Mouse (Mus musculus): ENCODE data around the gene Ergic1.

DNA sequence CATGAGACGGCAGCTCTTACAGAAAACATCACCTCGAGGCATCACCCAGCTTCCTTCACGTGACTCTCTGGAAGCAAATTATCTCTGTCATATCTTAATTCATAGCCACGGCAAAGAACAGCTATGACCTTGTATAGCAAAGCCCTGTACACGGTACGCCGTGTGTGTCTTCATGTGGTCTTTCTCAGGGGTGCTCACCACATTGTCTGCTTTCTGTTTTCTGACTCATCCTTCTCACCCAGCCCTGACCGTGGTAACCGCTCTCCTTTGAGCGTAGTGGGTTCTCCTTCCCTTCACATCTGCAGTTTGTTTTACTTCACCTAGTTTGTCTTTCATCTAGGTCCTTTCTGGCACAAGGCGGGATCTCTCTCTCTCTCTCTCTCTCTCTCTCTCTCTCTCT is 11.0 kb downstream of the Ergic1 start:
- TF ChIP-seq GATA1 (IDR thresholded peaks at IDR 0.05; ENCODE audit: borderline replicate concordance, low read length), result no peak
- TF ChIP-seq FLI1 (IDR thresholded peaks at IDR 0.05; ENCODE audit: low read length), result no peak
